Mouse (Mus musculus) cerebellum, adult 2 months (tissue): ENCODE measurements around the gene Pitpnm2. TPM values are rescaled to one million over a fixed set of nuclear protein-coding genes. Genes with fewer than 3 reads are reported as not detected.

Source experiments
- DNase-seq, 2 experiments: peaks; one replicate each; pipeline ENCODE4 v3.0.0; 2021
- H3K27ac ChIP-seq: fragments of 200-500 bp; 2 replicates; pipeline ENCODE4 v1.5.1; 2012; ENCODE audit warnings: low read length, control low read depth, inconsistent platforms; ENCODE audit not compliant: insufficient read depth
- H3K27me3 ChIP-seq: fragments of 200-500 bp; 2 replicates; pipeline ENCODE4 v1.6.1; 2012; ENCODE audit warnings: inconsistent platforms, mild to moderate bottlenecking, low read length, moderate library complexity; ENCODE audit not compliant: control insufficient read depth, insufficient read depth
- H3K4me1 ChIP-seq: fragments of 200-500 bp; 2 replicates; pipeline ENCODE4 v1.6.1; 2011; ENCODE audit warnings: low read length; ENCODE audit not compliant: control insufficient read depth, insufficient read depth
- H3K4me3 ChIP-seq: fragments of 200-500 bp; replicated peaks from 2 replicates; pipeline ENCODE3; 2011; ENCODE audit warnings: mild to moderate bottlenecking, low read depth, low read length, control low read depth; ENCODE audit not compliant: insufficient read depth
- CTCF ChIP-seq: fragments of 200-500 bp; IDR thresholded peaks from 2 replicates; pipeline ENCODE4 v1.5.1; 2011; ENCODE audit warnings: low read depth, mild to moderate bottlenecking, control low read depth, low read length, moderate library complexity, borderline replicate concordance; ENCODE audit not compliant: insufficient read depth
- POLR2A ChIP-seq: fragments of 200-500 bp; IDR thresholded peaks from 2 replicates; pipeline ENCODE4 v1.6.1; 2011; ENCODE audit warnings: low read length, control low read depth, borderline replicate concordance; ENCODE audit not compliant: insufficient read depth
- WGBS: fragments of 180-500 bp; shearing (Covaris S2); methylation state at CpG from one replicate; pipeline ENCODE4 v1.1.7; 2018; 5-methylcytosine and 5-hydroxymethylcytosine counted together
- polyA plus RNA-seq: library from polyadenylated mRNA; depleted of rRNA; stranded (reverse); fragments of >200 nt; gene quantifications from 2 replicates; pipeline ENCODE4 v1.2.3, GENCODE M21; 2012

The Pitpnm2 gene
- polyA plus RNA-seq, 1 experiment: 54.2 TPM

DNA sequence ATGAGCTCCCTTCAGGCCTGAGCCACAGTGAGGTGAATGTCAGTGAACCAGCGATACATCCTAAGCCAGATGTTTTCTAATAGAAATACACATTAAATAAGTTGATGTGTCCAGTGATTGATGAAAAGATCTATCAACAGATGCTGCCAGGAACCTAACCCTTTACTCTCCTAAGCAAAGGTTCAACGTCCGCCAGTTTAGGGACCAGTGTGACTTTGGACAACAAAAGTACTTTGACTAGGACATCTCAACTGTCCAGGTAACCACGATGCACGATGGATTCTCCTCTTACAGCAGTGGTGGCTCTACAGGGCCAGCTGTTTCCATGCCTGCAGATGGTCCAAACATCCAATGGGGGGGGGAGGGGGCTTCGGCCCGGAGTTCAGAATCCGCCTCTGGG is 5.1 kb downstream of the Pitpnm2 start:
- 92% methylated on average over 8 of the region's 8 CpGs for WGBS
- no peak overlapping the region for H3K4me3 ChIP-seq
- no peaks in the 10 kb centered on the region for H3K27me3 ChIP-seq
- H3K27ac ChIP-seq: no peak overlapping the region
- TF ChIP-seq POLR2A (no peak), CTCF (no peak)
- peaks cover 21% of the 10 kb centered on the region for H3K4me1 ChIP-seq
- no peak for DNase-seq

DNA sequence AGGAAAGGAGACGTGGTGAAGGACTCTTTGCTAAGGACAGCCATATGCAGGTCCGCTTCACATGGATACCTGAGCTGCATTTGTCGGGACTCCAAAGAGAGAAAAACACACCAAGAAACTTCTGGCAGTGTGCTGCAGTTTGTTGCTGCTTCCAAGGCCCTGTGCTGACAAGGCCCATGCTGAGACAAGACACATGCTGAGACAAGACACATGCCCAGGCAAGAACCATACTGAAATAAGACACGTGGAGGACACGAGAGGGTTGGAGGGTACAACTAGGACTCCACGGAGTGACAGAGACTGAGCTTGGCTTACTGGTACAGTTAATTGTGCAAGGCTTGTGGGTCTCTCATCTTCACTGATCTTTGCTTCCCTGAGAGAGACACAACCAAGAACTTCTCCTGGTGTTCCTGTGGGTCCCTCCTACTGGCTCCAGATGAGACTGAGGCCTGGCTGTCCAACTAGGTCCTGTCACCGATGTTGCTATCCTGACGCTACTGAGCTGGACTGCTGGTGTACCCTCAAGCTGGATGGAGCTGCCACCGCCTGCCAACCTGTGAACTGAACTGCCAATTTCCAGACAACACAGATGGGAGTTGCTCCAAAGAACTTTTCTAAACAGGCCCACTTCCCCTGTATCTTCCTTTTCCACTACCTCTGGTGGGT is 6.2 kb downstream of the Pitpnm2 start:
- H3K4me1 ChIP-seq: peaks cover 21% of the 10 kb centered on the region
- DNase-seq: peak in 1 of 2 experiments; percentile 13
- no peak overlapping the region for H3K27ac ChIP-seq
- TF ChIP-seq CTCF: no peak
- no peak for TF ChIP-seq POLR2A
- no peaks in the 10 kb centered on the region for H3K27me3 ChIP-seq
- WGBS: 37% methylated on average over 9 of the region's 9 CpGs
- H3K4me3 ChIP-seq: no peak overlapping the region

DNA sequence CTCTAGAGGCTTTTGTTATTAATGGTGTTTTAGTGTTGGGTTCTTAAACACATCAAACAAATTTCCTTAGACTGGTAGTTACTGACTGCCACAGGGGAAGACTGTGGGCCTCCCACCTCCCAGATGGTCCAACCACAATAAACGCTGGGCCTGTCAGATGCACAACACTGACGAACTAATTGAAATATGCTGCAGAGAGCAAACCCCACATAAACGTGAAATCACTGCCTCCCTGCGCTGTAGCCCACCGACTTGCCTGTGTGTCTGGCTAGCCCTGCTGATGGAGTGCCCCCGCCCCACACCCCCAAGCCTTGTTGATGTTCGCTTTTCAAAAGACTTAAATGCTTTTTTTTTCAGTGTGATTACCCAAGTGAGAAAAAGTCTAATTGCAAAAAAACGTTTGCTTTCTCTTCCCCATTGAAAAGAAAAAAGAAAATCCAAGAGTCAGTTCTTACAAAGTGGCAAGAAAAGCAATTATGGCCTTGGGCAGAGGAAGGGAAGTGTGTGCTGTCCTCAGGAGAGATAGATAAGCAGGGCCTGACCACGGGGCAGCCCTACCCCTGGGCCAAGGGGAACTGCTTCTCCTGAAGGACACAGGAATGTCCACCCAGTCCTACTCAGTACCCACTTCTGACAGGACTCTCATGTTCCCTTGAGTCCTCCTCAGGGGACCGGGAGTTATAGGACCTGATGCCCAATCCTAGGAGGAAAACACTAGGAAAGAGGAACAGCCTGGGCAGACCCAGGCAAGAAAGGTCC is 7.7 kb downstream of the Pitpnm2 start:
- no peak overlapping the region for H3K4me3 ChIP-seq
- H3K27ac ChIP-seq: no peak overlapping the region
- peaks cover 12% of the 10 kb centered on the region for H3K4me1 ChIP-seq
- peak in 1 of 2 experiments; percentile 9 for DNase-seq
- 61% methylated on average over 10 of the region's 10 CpGs for WGBS
- TF ChIP-seq CTCF (no peak), POLR2A (no peak)
- no peaks in the 10 kb centered on the region for H3K27me3 ChIP-seq

DNA sequence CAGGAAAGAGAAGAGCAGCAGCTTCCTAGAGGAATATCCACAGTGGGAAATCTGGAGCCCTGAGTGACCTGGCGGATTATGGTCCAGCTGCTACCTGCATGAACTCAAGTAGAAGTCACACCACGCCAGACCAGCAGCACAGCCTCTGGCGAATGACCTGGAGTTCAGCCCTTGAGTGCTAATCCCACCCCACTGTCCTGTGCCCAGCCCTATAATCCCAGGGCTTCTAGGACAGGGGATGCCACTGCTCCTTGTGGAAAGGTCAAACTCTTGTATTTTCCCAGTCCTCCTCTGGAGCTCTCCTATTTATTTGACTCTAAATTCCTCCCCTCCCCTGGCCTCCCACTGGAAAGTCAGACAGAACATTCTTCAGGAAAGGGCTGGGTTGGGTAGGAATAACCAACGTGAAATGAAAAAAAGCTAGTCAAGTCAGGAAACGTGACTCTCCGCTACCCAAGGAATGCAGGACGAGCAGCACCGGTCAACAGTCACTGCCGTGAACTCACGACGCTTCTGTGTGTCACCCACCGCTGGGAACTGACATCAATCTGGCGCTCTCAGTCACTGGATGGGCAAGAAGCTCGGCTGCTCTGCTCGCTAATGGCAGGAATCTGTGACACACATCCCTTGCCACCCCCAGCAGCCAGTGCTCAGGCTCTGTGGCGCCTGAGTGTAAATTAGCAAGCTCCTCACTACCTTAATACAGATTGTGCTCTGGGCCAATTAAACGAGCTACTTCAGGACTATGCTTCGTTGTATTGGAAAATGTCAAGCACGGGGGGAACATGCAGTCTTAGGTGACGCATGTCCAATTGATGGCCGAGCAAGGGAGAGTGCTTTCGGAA is 8.5 kb downstream of the Pitpnm2 start:
- peaks cover 20% of the 10 kb centered on the region for H3K4me1 ChIP-seq
- H3K27ac ChIP-seq: no peak overlapping the region
- DNase-seq: peak in 1 of 2 experiments; percentile 15
- TF ChIP-seq CTCF (no peak), POLR2A (no peak)
- no peaks in the 10 kb centered on the region for H3K27me3 ChIP-seq
- WGBS: 54% methylated on average over 22 of the region's 22 CpGs
- no peak overlapping the region for H3K4me3 ChIP-seq

DNA sequence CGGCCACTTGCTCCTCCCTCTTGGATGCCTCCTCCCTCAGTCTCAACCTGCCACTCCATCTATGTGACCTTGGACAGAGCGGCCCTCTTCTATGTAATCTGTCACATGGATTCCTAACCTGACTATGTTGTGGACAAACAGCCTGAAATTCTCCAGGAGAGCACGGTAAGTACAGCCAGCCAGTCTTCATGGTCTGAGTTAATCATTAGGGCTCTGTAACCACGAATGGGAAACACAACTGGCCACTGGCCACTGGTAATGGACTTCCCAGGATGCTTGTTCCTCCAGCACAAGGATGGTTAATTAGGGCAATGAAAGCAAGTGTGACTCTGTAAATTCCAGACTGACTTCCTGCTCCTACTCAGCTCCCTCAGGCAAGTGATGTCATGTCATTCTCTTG is 13.4 kb downstream of the Pitpnm2 start:
- H3K4me3 ChIP-seq: no peak overlapping the region
- DNase-seq: no peak
- TF ChIP-seq CTCF (no peak), POLR2A (no peak)
- peak overlapping the region; percentile 7; the same call in 1 of the 2 replicates for H3K27ac ChIP-seq
- WGBS: 75% methylated on average over 4 of the region's 4 CpGs
- no peaks in the 10 kb centered on the region for H3K27me3 ChIP-seq
- H3K4me1 ChIP-seq: peaks cover 25% of the 10 kb centered on the region

DNA sequence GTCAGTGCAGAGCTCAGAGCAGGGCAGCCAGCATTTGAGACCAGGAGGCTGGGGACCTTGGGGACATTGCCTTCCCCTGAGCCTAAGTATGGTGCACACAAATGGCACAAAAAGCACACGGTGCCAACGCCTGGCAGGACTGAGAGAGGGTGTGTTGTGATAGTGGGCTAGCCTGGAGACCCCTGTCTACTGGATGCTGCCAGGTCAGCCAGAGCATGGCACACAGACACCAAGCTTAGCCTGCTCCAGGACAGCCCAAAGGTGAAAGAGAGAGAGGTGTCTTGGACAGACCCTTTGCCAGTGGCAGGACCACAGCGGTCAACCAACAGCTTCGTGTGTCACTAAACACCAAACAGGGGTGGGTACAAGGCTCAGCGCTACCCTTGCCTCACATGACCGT is 14.8 kb downstream of the Pitpnm2 start:
- Histone ChIP-seq H3K4me3 (no peak overlapping the region), H3K27ac (peak overlapping the region; percentile 51), H3K4me1 (peaks cover 23% of the 10 kb centered on the region), H3K27me3 (no peaks in the 10 kb centered on the region)
- no peak for TF ChIP-seq CTCF
- no peak for TF ChIP-seq POLR2A
- WGBS: 88% methylated on average over 6 of the region's 6 CpGs
- DNase-seq: no peak

DNA sequence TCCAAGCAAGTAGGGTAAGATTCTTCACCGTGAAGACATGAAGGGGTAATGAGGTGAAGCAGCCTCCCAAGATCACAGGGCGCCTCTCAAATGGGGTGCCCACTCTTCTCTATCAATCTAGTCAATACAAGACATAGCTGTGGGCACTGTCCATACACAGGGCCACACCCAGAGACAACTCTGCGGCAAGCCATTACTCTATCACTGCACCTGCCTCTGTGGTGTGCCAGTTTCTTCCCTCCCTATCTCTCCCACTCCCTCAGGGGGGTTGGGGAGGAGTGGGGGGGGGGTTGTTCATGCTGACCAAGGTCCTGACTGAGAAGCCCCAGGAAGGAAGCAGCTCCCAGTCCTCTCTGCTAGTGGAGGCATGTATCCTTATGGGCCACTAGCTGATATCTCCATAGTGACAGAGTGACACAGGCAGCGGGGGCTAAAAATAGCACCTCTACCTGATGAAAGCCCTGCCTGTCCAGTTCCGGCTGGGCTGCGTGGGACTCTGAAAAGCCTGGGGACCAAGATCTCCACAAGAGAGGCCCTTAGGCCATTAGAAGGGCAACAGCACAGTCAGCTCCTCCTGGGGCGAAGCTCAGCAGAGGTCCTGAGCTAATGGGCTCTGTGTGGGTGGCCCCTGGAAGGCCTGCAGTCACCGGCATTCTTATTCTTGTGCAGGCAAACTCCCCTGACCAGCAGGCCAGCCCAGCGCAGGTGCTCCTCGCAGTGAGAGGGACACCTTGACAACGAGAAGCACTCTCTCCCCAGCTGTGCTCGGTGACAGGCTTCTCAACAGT is 15.5 kb downstream of the Pitpnm2 start:
- Histone ChIP-seq H3K4me3 (no peak overlapping the region), H3K4me1 (peaks cover 25% of the 10 kb centered on the region), H3K27ac (peak overlapping the region; percentile 51), H3K27me3 (no peaks in the 10 kb centered on the region)
- WGBS: 30% methylated on average over 12 of the region's 12 CpGs
- no peak for TF ChIP-seq CTCF
- TF ChIP-seq POLR2A: no peak
- peak; percentile 55 to 65 for DNase-seq
